Mouse (Mus musculus) spleen, adult 2 months (tissue): ENCODE measurements around the gene Scaf8. TPM values are rescaled to one million over a fixed set of nuclear protein-coding genes. Genes with fewer than 3 reads are reported as not detected.

Experiments used
- DNase-seq, 2 experiments: peaks; one replicate each; pipeline versions ENCODE4 v3.0.0 to v3.0.0-alpha.2; 2012 to 2021; ENCODE audit warnings: low spot score in 2 of 2, low read depth in 1 of 2
- H3K27ac ChIP-seq: fragments of 200-500 bp; 2 replicates; pipeline ENCODE4 v1.5.1; 2012; ENCODE audit warnings: low read length, inconsistent platforms; ENCODE audit not compliant: insufficient read depth
- H3K27me3 ChIP-seq: fragments of 200-500 bp; 2 replicates; pipeline ENCODE4 v1.6.1; 2012; ENCODE audit warnings: mild to moderate bottlenecking, moderate library complexity, low read length, inconsistent platforms; ENCODE audit not compliant: control insufficient read depth, insufficient read depth
- H3K36me3 ChIP-seq: fragments of 200-500 bp; 2 replicates; pipeline ENCODE4 v1.6.1; 2012; ENCODE audit warnings: mild to moderate bottlenecking, low read length, inconsistent platforms; ENCODE audit not compliant: control insufficient read depth, insufficient read depth
- H3K4me1 ChIP-seq: fragments of 200-500 bp; 2 replicates; pipeline ENCODE4 v1.6.1; 2011; ENCODE audit warnings: inconsistent platforms; ENCODE audit not compliant: control insufficient read depth, insufficient read depth, insufficient read length
- H3K4me3 ChIP-seq: fragments of 200-500 bp; 2 replicates; pipeline ENCODE4 v1.5.1; 2011; ENCODE audit warnings: mild to moderate bottlenecking, inconsistent platforms; ENCODE audit not compliant: insufficient read depth, insufficient read length; ENCODE audit errors: extremely low read depth
- CTCF ChIP-seq: fragments of 200-500 bp; IDR thresholded peaks from 2 replicates; pipeline ENCODE4 v1.5.1; 2011; ENCODE audit warnings: mild to moderate bottlenecking, inconsistent platforms; ENCODE audit not compliant: insufficient read depth, insufficient read length, insufficient replicate concordance; ENCODE audit errors: extremely low read depth
- POLR2A ChIP-seq: fragments of 200-500 bp; IDR thresholded peaks from 2 replicates; pipeline ENCODE4 v1.6.1; 2011; ENCODE audit warnings: low read depth, low read length, inconsistent platforms
- WGBS: fragments of 180-500 bp; shearing (Covaris S2); methylation state at CpG from one replicate; pipeline ENCODE4 v1.1.7; 2018; 5-methylcytosine and 5-hydroxymethylcytosine counted together
- polyA plus RNA-seq: library from polyadenylated mRNA; depleted of rRNA; stranded (reverse); fragments of >200 nt; gene quantifications from 2 replicates; pipeline ENCODE4 v1.2.3, GENCODE M21; 2012

Gene Scaf8
- polyA plus RNA-seq, 1 experiment: 18.6 TPM

- H3K36me3 ChIP-seq: peaks cover 2% of the 10 kb centered on the region; the same call in 1 of the 2 replicates
- no peak overlapping the region for H3K27ac ChIP-seq
- WGBS: 91% methylated on average over 5 of the region's 5 CpGs
- H3K4me3 ChIP-seq: no peak overlapping the region
- no peaks in the 10 kb centered on the region; the same call in 1 of the 2 replicates for H3K4me1 ChIP-seq
- H3K27me3 ChIP-seq: no peaks in the 10 kb centered on the region
- DNase-seq: no peak
- no peak for TF ChIP-seq CTCF
- no peak for TF ChIP-seq POLR2A
Measured at GRCm38 (mm10) chr17:3210134-3210533, 95.4 kb downstream of the Scaf8 start.

DNA sequence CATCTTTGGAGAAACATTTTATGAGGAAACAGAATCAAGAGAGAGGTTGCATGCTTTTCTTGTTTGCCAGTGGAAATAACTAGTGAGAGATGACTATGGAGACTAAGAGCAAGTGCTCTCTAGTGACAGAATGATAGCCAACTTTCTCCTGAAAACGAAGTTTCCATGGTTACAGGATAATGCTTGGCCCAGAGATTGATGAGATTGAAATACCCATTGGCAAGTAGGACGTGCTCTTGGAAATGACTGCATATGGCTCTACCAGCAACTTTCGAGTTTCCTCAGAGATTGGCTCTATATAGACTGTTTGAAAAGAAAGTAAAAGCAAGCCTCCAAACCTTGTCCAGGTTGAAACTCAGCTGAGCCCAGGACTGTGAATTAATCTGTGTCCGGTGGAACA lies 97.3 kb downstream of the Scaf8 start:
- no peaks in the 10 kb centered on the region; the same call in 1 of the 2 replicates for H3K4me1 ChIP-seq
- TF ChIP-seq POLR2A (no peak), CTCF (no peak)
- WGBS: 91% methylated on average over 4 of the region's 4 CpGs
- no peak overlapping the region for H3K27ac ChIP-seq
- H3K36me3 ChIP-seq: peaks cover 3% of the 10 kb centered on the region; the same call in 1 of the 2 replicates
- no peak overlapping the region for H3K4me3 ChIP-seq
- H3K27me3 ChIP-seq: no peaks in the 10 kb centered on the region
- DNase-seq: no peak

DNA sequence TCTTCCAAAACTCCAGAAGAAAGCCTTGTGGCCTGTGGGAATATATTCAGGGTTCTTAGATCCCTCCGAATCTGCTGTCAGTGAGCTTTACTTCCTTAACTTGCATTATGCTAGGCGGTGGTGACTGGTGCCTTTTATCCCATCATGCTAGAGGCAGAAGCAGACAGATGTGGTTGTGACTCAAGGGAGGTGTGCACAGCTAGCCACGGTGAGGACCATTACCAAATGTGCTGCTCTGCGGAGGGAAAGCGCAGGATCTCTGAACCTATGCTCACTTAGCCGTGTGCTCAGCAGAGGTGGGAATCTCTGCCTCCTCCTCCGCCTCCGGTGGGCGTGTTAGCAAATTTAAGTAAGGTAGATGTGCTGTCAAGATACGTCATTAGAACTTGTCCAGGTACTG lies 98.1 kb downstream of the Scaf8 start:
- Histone ChIP-seq H3K4me1 (no peaks in the 10 kb centered on the region; the same call in 1 of the 2 replicates), H3K4me3 (no peak overlapping the region), H3K36me3 (peaks cover 3% of the 10 kb centered on the region; the same call in 1 of the 2 replicates), H3K27me3 (no peaks in the 10 kb centered on the region), H3K27ac (no peak overlapping the region)
- no peak for TF ChIP-seq POLR2A
- no peak for TF ChIP-seq CTCF
- DNase-seq: no peak
- WGBS: 95% methylated on average over 10 of the region's 10 CpGs

DNA sequence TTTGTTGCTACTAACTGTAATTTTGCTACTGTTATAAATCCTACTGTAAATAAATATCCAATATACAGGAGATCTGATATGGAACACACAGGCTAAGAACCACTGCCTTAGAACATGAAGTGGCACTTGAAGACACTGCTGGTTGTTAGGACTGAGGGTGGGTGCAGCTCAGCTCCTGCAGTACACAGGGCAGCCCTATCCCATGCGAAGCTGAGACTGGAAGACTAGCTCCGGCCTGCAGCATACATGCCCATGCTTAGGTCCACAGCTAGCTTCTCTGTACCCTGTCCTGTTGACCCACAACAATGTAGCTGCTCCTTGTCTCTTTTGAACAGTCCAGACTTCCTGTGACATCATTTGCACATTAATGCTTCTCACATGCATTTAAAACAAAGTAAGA lies 100.1 kb downstream of the Scaf8 start:
- WGBS: 98% methylated on average over 2 of the region's 2 CpGs
- H3K36me3 ChIP-seq: peaks cover 3% of the 10 kb centered on the region; the same call in 1 of the 2 replicates
- H3K27ac ChIP-seq: no peak overlapping the region
- no peak for DNase-seq
- H3K4me1 ChIP-seq: no peaks in the 10 kb centered on the region
- TF ChIP-seq CTCF (no peak), POLR2A (no peak)
- H3K27me3 ChIP-seq: no peaks in the 10 kb centered on the region
- H3K4me3 ChIP-seq: no peak overlapping the region

DNA sequence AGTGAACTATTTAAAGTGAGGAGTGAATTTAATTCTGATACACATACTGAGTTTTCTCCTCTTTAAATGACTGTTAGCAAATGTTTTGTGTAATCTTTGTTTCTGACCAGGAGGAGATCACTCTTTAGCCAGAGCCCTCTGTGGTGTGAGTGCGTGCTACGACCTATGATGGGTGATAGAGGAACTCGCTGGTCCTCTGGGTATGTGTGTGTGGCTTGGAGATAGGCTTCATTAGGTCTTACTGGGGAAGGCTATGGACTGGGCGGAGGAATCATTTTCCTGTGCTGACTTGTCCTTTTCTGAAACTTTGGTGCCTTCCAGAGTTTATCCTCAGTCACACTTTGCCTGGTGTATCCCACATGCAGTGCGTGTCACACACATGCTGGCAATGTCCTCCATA lies 102.3 kb downstream of the Scaf8 start:
- Histone ChIP-seq H3K4me1 (no peaks in the 10 kb centered on the region), H3K36me3 (peaks cover 3% of the 10 kb centered on the region; the same call in 1 of the 2 replicates), H3K27me3 (no peaks in the 10 kb centered on the region), H3K4me3 (no peak overlapping the region), H3K27ac (no peak overlapping the region)
- TF ChIP-seq CTCF (no peak), POLR2A (no peak)
- WGBS: 79% methylated on average over 5 of the region's 5 CpGs
- DNase-seq: no peak

- Histone ChIP-seq H3K36me3 (peaks cover 3% of the 10 kb centered on the region; the same call in 1 of the 2 replicates), H3K4me3 (no peak overlapping the region), H3K27ac (no peak overlapping the region), H3K27me3 (no peaks in the 10 kb centered on the region), H3K4me1 (no peaks in the 10 kb centered on the region)
- DNase-seq: no peak
- no peak for TF ChIP-seq CTCF
- no peak for TF ChIP-seq POLR2A
- 94% methylated on average over 7 of the region's 7 CpGs for WGBS
Measured at GRCm38 (mm10) chr17:3218364-3218763, 103.6 kb downstream of the Scaf8 start.

GRCm38 (mm10) chr17:3218916-3219315 lies 104.1 kb downstream of the Scaf8 start:
- TF ChIP-seq POLR2A (no peak), CTCF (no peak)
- DNase-seq: no peak
- Histone ChIP-seq H3K4me3 (no peak overlapping the region), H3K4me1 (no peaks in the 10 kb centered on the region), H3K27ac (no peak overlapping the region), H3K27me3 (no peaks in the 10 kb centered on the region), H3K36me3 (peaks cover 3% of the 10 kb centered on the region; the same call in 1 of the 2 replicates)
- 84% methylated on average over 5 of the region's 5 CpGs for WGBS
